Mouse (Mus musculus): ENCODE results near the gene Shld2. TPM values are rescaled to one million over a fixed set of nuclear protein-coding genes. Genes with fewer than 3 reads are reported as not detected.
A peak's percentile ranks its signal among the peaks of the same experiment; 100 is the strongest.

The Shld2 gene
- polyA plus RNA-seq, 1 experiment from 2014 or later = 13.6 TPM

DNA sequence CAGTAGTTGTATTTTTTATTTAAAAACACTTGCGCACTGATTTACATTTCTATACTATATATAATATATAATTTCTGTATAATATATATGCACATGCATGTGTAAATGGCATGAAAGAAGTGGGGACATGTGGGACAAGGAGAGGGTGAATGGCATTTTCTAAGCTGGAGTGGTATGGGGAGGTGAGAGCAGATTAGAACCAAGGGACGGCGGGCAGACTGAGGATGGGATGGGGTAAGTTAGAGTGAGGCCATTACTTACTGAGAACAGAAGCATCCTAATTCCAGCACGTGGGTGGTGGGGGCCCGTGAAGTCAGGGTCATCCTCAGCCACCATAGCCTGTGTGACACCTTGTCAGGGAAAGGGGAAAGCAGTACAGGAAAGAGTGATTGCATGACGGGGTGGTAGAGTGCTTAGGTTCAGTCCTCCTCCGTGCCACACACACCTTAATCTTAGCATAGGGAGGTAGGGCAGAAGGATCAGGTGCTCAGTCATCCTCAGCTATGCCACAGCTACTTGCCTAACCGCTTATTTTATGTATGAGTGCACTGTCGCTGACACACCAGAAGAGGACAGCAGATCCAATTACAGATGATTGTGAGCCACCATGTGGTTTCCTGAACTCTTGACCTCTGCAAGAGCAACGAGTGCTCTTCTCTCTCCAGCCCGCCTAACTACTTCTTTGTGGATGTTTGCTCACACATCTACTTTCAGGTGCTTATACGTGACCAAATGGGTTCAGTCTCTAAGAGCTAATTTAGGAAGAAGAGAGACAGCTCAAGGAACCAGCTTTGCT, 35.7 kb upstream of the Shld2 start:
- 54% methylated on average over 12 of the region's 12 CpGs for WGBS (ENCODE audit: insufficient replicate concordance)
- peak overlapping the region; percentile 18; the same call in 1 of the 2 replicates for H3K27ac ChIP-seq (ENCODE audit: low read depth)
- H3K9me3 ChIP-seq (ENCODE audit: low read length) = no peaks in the 10 kb centered on the region
- H3K9ac ChIP-seq (replicated peaks) = no peak overlapping the region
- peak; percentile 53 for TF ChIP-seq CTCF (IDR thresholded peaks at IDR 0.05; ENCODE audit: low read depth)
- TF ChIP-seq EP300 (IDR thresholded peaks at IDR 0.05; ENCODE audit: low read depth) = no peak
- H3K4me1 ChIP-seq (ENCODE audit: insufficient read depth) = peaks cover 4% of the 10 kb centered on the region; the same call in 1 of the 2 replicates
- H3K4me3 ChIP-seq (ENCODE audit: low read depth, low read length) = no peak overlapping the region
- no peak for DNase-seq
- no peaks in the 10 kb centered on the region for H3K27me3 ChIP-seq (ENCODE audit: insufficient read depth, low read length)
- ATAC-seq = peak; percentile 26
- peaks cover 28% of the 10 kb centered on the region for H3K36me3 ChIP-seq (replicated peaks; ENCODE audit: insufficient read depth, low read length)
- no peak overlapping the region for H3K4me2 ChIP-seq (ENCODE audit: low read depth, low read length)

GRCm38 (mm10) chr14:34344361-34344760, 34.1 kb upstream of the Shld2 start:
- Histone ChIP-seq H3K9ac (replicated peaks) (no peak overlapping the region), H3K27ac (ENCODE audit: low read depth) (no peak overlapping the region), H3K4me3 (ENCODE audit: low read depth, low read length) (no peak overlapping the region), H3K4me2 (ENCODE audit: low read depth, low read length) (no peak overlapping the region), H3K27me3 (ENCODE audit: insufficient read depth, low read length) (no peaks in the 10 kb centered on the region), H3K9me3 (ENCODE audit: low read length) (no peaks in the 10 kb centered on the region), H3K4me1 (ENCODE audit: insufficient read depth) (no peaks in the 10 kb centered on the region), H3K36me3 (replicated peaks; ENCODE audit: insufficient read depth, low read length) (peaks cover 39% of the 10 kb centered on the region)
- DNase-seq (no peak), ATAC-seq (no peak)
- TF ChIP-seq CTCF (IDR thresholded peaks at IDR 0.05; ENCODE audit: low read depth) (no peak), EP300 (IDR thresholded peaks at IDR 0.05; ENCODE audit: low read depth) (no peak)
- 81% methylated on average over 5 of the region's 5 CpGs for WGBS (ENCODE audit: insufficient replicate concordance)

DNA sequence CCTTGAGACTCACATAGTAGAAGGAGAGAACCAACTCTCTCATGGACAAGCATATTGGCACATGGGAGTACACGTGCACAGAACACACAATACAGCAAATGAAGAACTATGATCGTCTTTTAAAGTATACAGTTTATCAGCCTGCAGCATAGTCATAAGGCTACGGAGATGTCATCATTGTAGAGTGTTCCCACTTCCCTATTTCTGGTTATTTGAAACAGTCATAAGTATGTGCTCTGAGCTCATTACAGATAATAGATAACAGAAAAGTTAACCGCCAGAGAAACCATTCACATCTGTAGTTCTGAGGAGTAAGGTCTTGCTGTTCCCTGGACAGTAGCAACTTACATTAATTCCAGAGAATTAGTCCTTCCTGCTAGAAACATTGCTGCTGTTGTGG, 32.8 kb upstream of the Shld2 start:
- peaks cover 44% of the 10 kb centered on the region for H3K36me3 ChIP-seq (replicated peaks; ENCODE audit: insufficient read depth, low read length)
- H3K9me3 ChIP-seq (ENCODE audit: low read length) = no peaks in the 10 kb centered on the region
- no peak overlapping the region for H3K9ac ChIP-seq (replicated peaks)
- DNase-seq (no peak), ATAC-seq (no peak)
- TF ChIP-seq CTCF (IDR thresholded peaks at IDR 0.05; ENCODE audit: low read depth) = no peak
- TF ChIP-seq EP300 (IDR thresholded peaks at IDR 0.05; ENCODE audit: low read depth) = no peak
- no peaks in the 10 kb centered on the region for H3K27me3 ChIP-seq (ENCODE audit: insufficient read depth, low read length)
- no peak overlapping the region for H3K27ac ChIP-seq (ENCODE audit: low read depth)
- no peak overlapping the region for H3K4me3 ChIP-seq (ENCODE audit: low read depth, low read length)
- H3K4me2 ChIP-seq (ENCODE audit: low read depth, low read length) = no peak overlapping the region
- no peaks in the 10 kb centered on the region for H3K4me1 ChIP-seq (ENCODE audit: insufficient read depth)
- 47% methylated on average over 4 of the region's 4 CpGs for WGBS (ENCODE audit: insufficient replicate concordance)

GRCm38 (mm10) chr14:34341993-34342392, 31.7 kb upstream of the Shld2 start:
- Histone ChIP-seq H3K36me3 (replicated peaks; ENCODE audit: insufficient read depth, low read length) (peaks cover 53% of the 10 kb centered on the region), H3K4me2 (ENCODE audit: low read depth, low read length) (no peak overlapping the region), H3K9ac (replicated peaks) (no peak overlapping the region), H3K9me3 (ENCODE audit: low read length) (no peaks in the 10 kb centered on the region), H3K27ac (ENCODE audit: low read depth) (no peak overlapping the region), H3K4me3 (ENCODE audit: low read depth, low read length) (no peak overlapping the region), H3K4me1 (ENCODE audit: insufficient read depth) (no peaks in the 10 kb centered on the region), H3K27me3 (ENCODE audit: insufficient read depth, low read length) (no peaks in the 10 kb centered on the region)
- no peak for ATAC-seq
- 68% methylated on average over 4 of the region's 4 CpGs for WGBS (ENCODE audit: insufficient replicate concordance)
- DNase-seq = no peak
- no peak for TF ChIP-seq EP300 (IDR thresholded peaks at IDR 0.05; ENCODE audit: low read depth)
- no peak for TF ChIP-seq CTCF (IDR thresholded peaks at IDR 0.05; ENCODE audit: low read depth)

DNA sequence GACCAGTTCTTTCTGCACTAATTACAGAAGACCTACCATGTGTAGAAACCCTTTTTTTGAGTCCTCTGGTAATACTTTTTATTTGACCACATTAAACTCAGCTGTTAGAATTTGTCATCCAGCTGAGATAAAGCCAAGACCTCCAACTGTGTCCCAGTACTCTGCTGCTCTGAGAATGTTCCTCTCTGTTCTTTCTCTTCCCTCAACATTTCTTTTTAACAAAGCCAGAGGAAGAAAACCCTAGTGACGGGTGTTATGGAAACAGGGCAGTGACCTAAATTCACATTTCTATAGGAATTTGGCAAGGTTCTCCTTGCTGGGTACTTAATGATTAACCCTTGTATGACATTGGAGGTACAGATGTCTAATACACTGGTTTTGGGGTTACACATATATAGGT, 29.2 kb upstream of the Shld2 start:
- Histone ChIP-seq H3K27ac (ENCODE audit: low read depth) (no peak overlapping the region), H3K4me3 (ENCODE audit: low read depth, low read length) (no peak overlapping the region), H3K4me1 (ENCODE audit: insufficient read depth) (no peaks in the 10 kb centered on the region), H3K27me3 (ENCODE audit: insufficient read depth, low read length) (no peaks in the 10 kb centered on the region), H3K9me3 (ENCODE audit: low read length) (no peaks in the 10 kb centered on the region), H3K36me3 (replicated peaks; ENCODE audit: insufficient read depth, low read length) (peaks cover 74% of the 10 kb centered on the region), H3K4me2 (ENCODE audit: low read depth, low read length) (no peak overlapping the region), H3K9ac (replicated peaks) (no peak overlapping the region)
- WGBS (ENCODE audit: insufficient replicate concordance) = 58% methylated on average over 1 of the region's 1 CpGs
- ATAC-seq = no peak
- TF ChIP-seq EP300 (IDR thresholded peaks at IDR 0.05; ENCODE audit: low read depth) = no peak
- no peak for DNase-seq

- H3K9me3 ChIP-seq (ENCODE audit: low read length) = no peaks in the 10 kb centered on the region
- H3K4me1 ChIP-seq (ENCODE audit: insufficient read depth) = no peaks in the 10 kb centered on the region
- DNase-seq (no peak), ATAC-seq (no peak)
- TF ChIP-seq EP300 (IDR thresholded peaks at IDR 0.05; ENCODE audit: low read depth) = no peak
- TF ChIP-seq CTCF (IDR thresholded peaks at IDR 0.05; ENCODE audit: low read depth) = no peak
- H3K27me3 ChIP-seq (ENCODE audit: insufficient read depth, low read length) = no peaks in the 10 kb centered on the region
- H3K9ac ChIP-seq (replicated peaks) = no peak overlapping the region
- WGBS (ENCODE audit: insufficient replicate concordance) = 79% methylated on average over 5 of the region's 5 CpGs
- peaks cover 76% of the 10 kb centered on the region for H3K36me3 ChIP-seq (replicated peaks; ENCODE audit: insufficient read depth, low read length)
- H3K4me3 ChIP-seq (ENCODE audit: low read depth, low read length) = no peak overlapping the region
- no peak overlapping the region for H3K27ac ChIP-seq (ENCODE audit: low read depth)
- no peak overlapping the region for H3K4me2 ChIP-seq (ENCODE audit: low read depth, low read length)
Observed at GRCm38 (mm10) chr14:34332476-34332875, 22.2 kb upstream of the Shld2 start.

All from liver, postnatal 0 days (tissue).